Mouse (Mus musculus) induced T-regulatory cell, adult 2 months (primary cell): ENCODE measurements around the gene Gm26661.

ENCODE experiments used
- DNase-seq: peaks from one replicate; pipeline ENCODE4 v3.0.0-alpha.2; 2012; ENCODE audit warnings: low read depth

Gene Gm26661

DNA sequence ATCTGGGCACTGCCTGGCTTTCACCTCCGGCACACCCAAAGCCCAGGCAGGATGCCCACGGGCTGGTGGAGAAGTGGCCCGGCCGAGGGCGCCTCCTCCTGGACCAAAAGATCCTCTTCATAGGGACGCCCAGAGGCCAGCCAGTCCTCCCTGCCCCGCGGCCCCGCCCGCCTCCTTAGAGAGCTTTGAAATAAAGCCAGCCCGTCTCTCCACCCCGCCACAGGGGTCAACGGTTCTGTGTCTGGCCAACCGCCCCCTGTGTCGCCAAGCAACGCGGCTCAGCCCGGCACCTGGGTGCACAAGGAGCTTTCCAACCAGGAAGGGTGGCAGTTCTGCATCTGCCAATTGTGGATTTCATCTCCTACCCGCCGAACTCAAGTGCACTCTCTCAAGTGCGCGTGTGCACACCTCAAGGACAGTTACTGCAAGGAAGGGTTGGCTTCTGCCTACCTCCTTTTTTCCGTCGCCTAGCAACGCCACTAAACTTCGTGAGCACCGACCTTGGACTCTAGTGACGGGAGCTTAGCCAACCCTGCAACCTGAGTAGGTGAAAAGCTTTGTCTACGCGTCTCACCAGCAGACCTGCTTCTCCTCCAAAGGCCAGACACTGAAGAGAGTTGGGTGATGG is at the start of gene Gm26661:
Gene Gm26661 (plus strand): TSS at position 56 of the 628 bp plus-strand sequence.
- peak; percentile 68 for DNase-seq

GRCm38 (mm10) chr14:7748944-7749763 is 42.2 kb upstream of the Gm26661 start:
- DNase-seq, result peak; percentile 81

DNA sequence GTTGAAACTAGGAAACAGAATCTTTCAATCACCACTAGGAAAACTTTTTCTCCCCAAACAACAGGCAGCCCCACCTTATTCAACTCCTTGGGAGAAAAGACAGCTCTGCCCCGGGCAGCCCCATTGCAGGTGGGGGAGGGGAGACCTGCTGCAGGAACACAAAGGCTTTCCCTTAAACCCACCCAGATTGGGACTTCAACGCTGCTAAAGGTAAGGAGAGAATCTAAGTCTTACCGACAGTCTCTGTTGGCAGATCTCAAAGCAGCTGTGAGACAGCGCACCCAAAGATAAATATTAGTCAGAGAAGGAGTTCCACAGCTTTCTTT is 41.7 kb upstream of the Gm26661 start:
- no peak for DNase-seq

GRCm38 (mm10) chr14:7765569-7766314 is 25.6 kb upstream of the Gm26661 start:
- peak; percentile 95 for DNase-seq

DNA sequence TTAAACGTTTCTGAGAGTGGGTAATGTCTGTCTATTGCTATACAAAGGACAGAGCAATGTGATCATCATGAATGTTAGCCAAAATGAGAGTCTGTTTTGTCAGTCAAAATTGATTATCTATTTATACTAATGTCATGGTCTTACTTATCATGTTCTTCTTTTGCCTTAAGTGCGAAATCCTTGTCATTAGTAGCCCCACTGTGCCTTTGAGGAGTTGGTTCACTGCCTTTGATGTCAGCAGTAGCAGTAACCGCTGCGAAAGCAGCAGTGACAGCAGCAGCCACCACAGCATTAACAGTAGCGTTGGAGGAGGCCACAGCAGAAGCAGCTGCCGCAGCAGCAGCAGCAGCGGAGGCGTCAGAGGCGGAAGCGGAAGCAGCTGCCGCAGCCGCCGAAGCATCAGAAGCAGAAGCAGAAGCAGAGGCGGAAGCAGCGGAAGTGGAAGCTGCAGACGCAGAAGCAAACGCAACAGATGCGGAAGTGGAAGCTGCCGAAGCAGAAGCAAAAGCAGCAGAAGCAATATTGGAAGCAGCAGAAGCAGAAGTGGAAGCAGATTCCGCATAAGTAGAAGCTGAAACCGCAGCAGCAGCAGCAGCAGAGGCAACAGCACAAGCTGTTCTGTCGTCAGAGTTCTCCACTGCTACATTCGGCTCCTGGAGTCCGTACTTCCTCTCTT is 17.5 kb upstream of the Gm26661 start:
- DNase-seq, result peak; percentile 90

DNA sequence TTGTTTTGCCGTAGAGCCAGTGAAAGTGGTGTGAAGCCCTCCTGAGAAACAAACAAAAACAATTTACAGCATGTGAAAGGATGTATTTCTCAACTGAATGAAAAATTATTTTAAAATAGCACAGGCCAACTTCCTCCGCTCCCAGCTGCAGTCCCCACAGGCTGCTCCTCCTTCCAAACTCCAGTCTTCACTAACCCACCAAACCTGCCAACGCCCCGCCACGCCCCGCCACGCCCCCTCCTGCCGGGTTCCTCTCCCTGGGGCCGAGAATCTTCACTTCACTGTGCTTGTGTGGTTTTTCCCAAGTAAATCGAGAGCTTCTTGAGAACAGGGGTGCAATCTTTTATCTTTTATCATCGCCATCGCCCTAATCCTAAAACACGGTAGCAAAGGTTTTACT is 5.3 kb upstream of the Gm26661 start:
- no peak for DNase-seq

- DNase-seq, result no peak
These were observed 1.9 kb upstream of the Gm26661 start for GRCm38 (mm10) chr14:7789266-7790030.

DNA sequence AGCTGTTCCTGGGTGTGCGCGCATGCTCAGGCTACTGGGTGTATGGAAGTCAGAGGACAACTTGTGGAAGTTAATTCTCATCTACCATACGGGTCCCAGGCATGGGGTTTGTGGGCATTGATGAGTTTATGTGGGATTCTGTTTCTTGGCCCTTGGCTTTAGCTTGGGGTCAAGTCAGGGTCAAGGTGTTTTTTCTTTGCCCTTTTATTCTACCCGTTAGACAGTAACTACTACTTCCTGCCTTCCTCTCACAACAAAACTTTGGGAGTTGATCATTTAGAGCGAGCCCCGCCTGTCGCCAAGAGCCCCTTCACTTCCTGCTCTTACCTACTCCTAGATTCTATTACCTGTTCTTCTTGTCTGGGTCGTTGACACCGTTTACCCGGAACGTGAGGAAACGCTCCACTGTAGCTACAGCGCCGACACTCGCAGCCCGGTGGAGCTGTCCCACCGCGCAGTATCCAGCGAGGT is 291 bp upstream of the Gm26661 start:
- peak; percentile 24 for DNase-seq

- DNase-seq, result no peak
These were observed 4.6 kb downstream of the Gm26661 start for GRCm38 (mm10) chr14:7795961-7796360.

DNA sequence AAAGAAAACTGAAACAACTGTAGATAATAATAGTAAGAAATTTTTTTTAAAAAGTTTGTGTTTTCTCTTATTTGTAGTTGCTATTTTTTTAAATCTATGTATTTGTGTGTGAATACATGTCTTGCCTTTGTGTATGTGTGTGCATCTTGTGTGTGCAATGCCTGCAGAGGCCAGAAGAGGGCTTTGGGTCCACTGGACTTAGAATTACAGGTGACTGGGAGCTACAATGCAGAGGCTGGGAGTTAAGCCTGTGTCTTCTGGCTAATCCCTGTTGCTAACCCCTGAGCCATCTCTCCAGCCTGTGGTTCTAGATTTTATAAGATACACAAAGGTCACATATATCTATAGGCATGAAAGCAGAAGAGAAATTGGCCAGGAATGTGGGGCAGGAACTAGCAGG is 9.2 kb downstream of the Gm26661 start:
- no peak for DNase-seq

DNA sequence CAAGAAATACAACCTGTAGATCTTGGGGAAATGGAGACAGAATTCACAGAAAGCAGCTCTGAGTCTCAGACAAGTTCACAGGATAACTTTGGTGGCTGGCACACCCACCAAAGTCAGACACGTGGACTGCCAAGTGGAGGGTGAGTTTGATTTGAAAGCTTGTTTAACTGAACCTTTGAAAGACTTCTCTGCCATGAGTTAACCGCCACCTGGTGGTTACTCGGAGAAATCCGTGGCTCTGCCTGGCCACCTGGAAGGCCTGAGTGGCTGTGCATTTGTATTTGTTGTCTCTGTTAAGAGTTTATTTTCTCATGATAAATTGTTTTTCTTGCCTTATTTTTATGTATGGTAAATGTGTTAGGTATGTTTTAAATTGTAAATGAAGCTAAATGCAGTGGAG is 10.4 kb downstream of the Gm26661 start:
- DNase-seq, result peak; percentile 62

GRCm38 (mm10) chr14:7803874-7804557 is 12.6 kb downstream of the Gm26661 start:
- peak; percentile 30 for DNase-seq

GRCm38 (mm10) chr14:7804558-7804905 is 13.1 kb downstream of the Gm26661 start:
- no peak for DNase-seq

- no peak for DNase-seq
These were observed 16.3 kb downstream of the Gm26661 start for GRCm38 (mm10) chr14:7807711-7808110.

- no peak for DNase-seq
These were observed 17.2 kb downstream of the Gm26661 start for GRCm38 (mm10) chr14:7808501-7808981.

GRCm38 (mm10) chr14:7809043-7809955 is 17.9 kb downstream of the Gm26661 start:
- no peak for DNase-seq

- DNase-seq, result peak; percentile 97
These were observed 26.5 kb downstream of the Gm26661 start, which contains the start of gene Flnb for GRCm38 (mm10) chr14:7817770-7818462. TSS of gene Flnb (plus strand) at chr14:7817957.

DNA sequence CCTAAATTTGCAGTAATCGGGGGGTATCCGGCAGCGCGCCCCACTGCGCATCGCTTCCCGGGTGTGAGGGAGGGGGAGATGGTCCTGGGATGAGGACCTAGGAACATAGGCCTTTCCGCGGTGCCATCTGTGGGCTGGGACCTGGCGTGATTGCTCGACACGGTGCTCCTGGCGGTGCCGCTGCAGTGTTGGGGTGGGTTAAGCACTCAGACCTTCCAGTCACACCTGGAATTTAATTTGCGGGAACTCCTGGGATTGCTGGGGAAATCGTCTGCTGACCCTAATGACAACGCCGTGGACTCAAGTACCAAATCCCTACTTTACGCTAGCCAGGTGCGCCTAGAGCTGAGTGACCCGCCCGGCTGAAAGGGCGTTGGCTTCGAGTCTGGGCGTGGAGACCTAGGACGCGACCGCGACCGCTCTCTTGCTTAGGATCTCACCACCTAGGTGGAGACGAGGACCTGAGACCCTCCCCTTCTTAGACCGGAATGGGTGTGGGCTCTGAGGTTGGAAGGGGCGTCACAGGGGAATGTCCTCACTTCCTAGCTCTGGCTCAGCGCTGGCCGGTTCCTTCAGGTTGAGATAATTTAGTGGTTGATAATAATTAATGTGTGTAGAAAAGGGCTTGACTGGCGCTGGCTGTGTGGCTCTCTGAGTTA is 27.2 kb downstream of the Gm26661 start:
- DNase-seq, result peak; percentile 73
